Mouse (Mus musculus) hindbrain, embryonic 14.5 days (tissue): Measurements from ENCODE around the gene Rusc2. TPM values are rescaled to one million over a fixed set of nuclear protein-coding genes. Genes with fewer than 3 reads are reported as not detected.
A peak's percentile ranks its signal among the peaks of the same experiment; 100 is the strongest.

ENCODE experiments used
- ATAC-seq: fragments of 200-750 bp; cut with Nextera tagmentation; 2 replicates; pipeline ENCODE4 v1.8.0; 2017; ENCODE audit warnings: moderate number of reproducible peaks, mild to moderate bottlenecking, moderate TSS enrichment, moderate library complexity; ENCODE audit not compliant: low FRiP score
- DNase-seq: peaks from one replicate; pipeline ENCODE4 v3.0.0-alpha.2; 2015; ENCODE audit warnings: low spot score
- H3K27ac ChIP-seq: fragments of 300-500 bp; sonication (generic); 2 replicates; pipeline ENCODE4 v1.5.1; 2014; ENCODE audit warnings: mild to moderate bottlenecking, moderate library complexity
- H3K27me3 ChIP-seq: fragments of 300-500 bp; sonication (generic); 2 replicates; pipeline ENCODE4 v1.6.1; 2014; ENCODE audit warnings: mild to moderate bottlenecking, low read length, mixed read lengths; ENCODE audit not compliant: control insufficient read depth, insufficient read depth
- H3K36me3 ChIP-seq: fragments of 300-500 bp; sonication (generic); replicated peaks from 2 replicates; pipeline ENCODE4 v1.6.1; 2014; ENCODE audit not compliant: control insufficient read depth, insufficient read depth
- H3K4me1 ChIP-seq: fragments of 300-500 bp; sonication (generic); replicated peaks from 2 replicates; pipeline ENCODE4 v1.6.1; 2014; ENCODE audit warnings: antibody characterized with exemption, low read length, mixed read lengths; ENCODE audit not compliant: control insufficient read depth, insufficient read depth
- H3K4me2 ChIP-seq: fragments of 300-500 bp; sonication (generic); replicated peaks from 2 replicates; pipeline ENCODE4 v1.6.1; 2014; ENCODE audit warnings: mild to moderate bottlenecking, moderate library complexity
- H3K4me3 ChIP-seq: fragments of 300-500 bp; sonication (generic); replicated peaks from 2 replicates; pipeline ENCODE4 v1.5.1; 2014; ENCODE audit warnings: mild to moderate bottlenecking, low read length
- H3K9ac ChIP-seq: fragments of 300-500 bp; sonication (generic); 2 replicates; pipeline ENCODE4 v1.6.1; 2014
- H3K9me3 ChIP-seq: fragments of 300-500 bp; sonication (generic); 2 replicates; pipeline ENCODE4 v1.6.1; 2016; ENCODE audit warnings: low read length; ENCODE audit not compliant: control insufficient read depth
- WGBS: fragments of 180-500 bp; shearing (Covaris S2); extraction: QIAGEN DNeasy Blood & Tissue Kit; methylation state at CpG from one replicate; pipeline ENCODE4 v1.1.7; 2014; 5-methylcytosine and 5-hydroxymethylcytosine counted together
- polyA plus RNA-seq: library from polyadenylated mRNA; unstranded; fragments of >200 nt; fragmentation: Nextera tagmentation; extraction: Ambion mirVana; gene quantifications from 2 replicates; pipeline ENCODE4 v1.2.1, GENCODE M21; 2014

Rusc2 gene
- polyA plus RNA-seq, 1 experiment from 2014 or later = 58.3 TPM

DNA sequence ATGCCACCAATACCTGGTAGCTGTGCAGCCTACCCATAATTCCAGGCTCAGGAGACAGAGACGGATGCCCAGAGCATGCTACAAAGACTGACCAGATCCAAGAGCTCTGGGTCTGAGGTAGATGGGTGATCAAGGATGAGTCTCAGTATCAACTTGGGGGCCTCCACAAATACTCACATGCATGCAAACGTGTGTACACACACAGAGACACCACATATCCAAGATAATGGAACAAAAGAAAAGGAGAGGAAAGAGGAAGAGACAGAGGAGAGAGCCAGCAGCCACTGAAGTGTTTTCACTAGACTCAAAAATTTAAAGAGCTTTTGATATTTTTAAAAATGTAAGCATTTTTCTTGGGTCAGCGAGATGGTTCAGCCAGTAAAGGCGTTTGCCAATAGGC lies 36.7 kb downstream of the Rusc2 start:
- H3K4me3 ChIP-seq = no peak overlapping the region
- no peaks in the 10 kb centered on the region for H3K4me1 ChIP-seq
- H3K27ac ChIP-seq = no peak overlapping the region
- DNase-seq (no peak), ATAC-seq (no peak)
- WGBS = 75% methylated on average over 4 of the region's 4 CpGs
- no peak overlapping the region for H3K9ac ChIP-seq
- no peaks in the 10 kb centered on the region for H3K9me3 ChIP-seq
- peaks cover 80% of the 10 kb centered on the region for H3K36me3 ChIP-seq
- H3K4me2 ChIP-seq = no peak overlapping the region
- peaks cover 7% of the 10 kb centered on the region for H3K27me3 ChIP-seq

DNA sequence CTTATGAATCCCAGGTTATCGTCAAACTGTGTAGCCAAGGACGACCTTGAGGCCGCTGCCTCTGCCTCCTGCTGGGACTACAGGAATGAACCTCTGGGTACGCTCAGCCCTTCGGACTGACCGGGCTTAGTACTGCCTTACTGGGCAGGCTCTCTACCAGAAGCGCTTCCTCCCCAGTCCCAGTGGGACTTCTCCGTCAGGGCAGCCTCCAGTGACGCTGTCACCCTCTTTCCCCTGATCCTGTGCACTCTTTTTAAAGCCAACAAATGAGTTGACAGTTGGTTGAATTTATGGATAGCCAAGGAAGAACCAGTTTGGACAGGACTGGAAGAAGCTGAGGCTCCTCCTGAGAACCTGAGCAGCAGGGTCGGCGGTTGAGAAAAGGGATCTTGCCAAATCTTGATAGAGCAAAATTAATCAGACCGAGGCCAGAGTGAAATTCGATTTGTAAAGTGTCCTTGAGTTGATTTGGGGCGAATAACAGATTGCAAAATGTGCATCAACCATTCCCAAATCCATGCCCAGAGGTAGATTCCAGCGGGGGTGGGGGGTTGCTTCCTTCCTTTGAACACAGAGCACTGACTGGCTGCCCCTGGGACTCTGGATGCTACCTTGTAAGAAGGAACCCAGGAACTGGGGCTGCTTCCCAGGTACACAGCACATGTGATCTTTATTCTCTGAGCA lies 37.3 kb downstream of the Rusc2 start:
- Histone ChIP-seq H3K36me3 (peaks cover 86% of the 10 kb centered on the region), H3K4me3 (no peak overlapping the region), H3K4me1 (no peaks in the 10 kb centered on the region), H3K27me3 (peaks cover 14% of the 10 kb centered on the region), H3K27ac (no peak overlapping the region), H3K4me2 (no peak overlapping the region), H3K9me3 (no peaks in the 10 kb centered on the region), H3K9ac (no peak overlapping the region)
- WGBS = 53% methylated on average over 15 of the region's 15 CpGs
- DNase-seq = no peak
- no peak for ATAC-seq

DNA sequence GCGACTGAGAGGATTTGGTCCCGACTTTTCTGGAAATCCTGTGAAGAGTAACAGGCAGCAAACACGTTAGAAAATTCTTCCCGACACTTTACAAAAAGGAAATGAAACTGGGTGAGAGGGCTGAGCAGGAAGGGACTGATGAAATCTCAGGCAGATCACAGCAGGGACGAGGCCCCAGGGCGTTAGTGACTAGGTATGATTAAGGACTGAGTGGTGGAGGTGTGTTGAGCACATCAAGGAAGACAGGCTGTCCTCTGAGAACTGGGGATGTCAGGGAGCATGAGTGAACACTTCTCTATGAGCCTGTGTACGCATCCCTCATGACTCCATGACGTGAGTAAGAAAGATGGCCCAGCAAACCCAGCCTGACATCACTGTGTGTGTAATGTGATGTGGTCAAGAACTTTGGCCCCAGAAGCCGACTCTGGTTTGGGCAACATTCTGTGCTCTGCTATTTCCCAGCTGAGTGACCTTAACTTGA lies 38.1 kb downstream of the Rusc2 start:
- Histone ChIP-seq H3K9ac (no peak overlapping the region), H3K4me3 (no peak overlapping the region), H3K4me2 (no peak overlapping the region), H3K36me3 (peaks cover 89% of the 10 kb centered on the region), H3K27me3 (peaks cover 21% of the 10 kb centered on the region), H3K9me3 (no peaks in the 10 kb centered on the region), H3K4me1 (no peaks in the 10 kb centered on the region), H3K27ac (no peak overlapping the region)
- DNase-seq = no peak
- ATAC-seq = no peak
- 77% methylated on average over 9 of the region's 9 CpGs for WGBS

DNA sequence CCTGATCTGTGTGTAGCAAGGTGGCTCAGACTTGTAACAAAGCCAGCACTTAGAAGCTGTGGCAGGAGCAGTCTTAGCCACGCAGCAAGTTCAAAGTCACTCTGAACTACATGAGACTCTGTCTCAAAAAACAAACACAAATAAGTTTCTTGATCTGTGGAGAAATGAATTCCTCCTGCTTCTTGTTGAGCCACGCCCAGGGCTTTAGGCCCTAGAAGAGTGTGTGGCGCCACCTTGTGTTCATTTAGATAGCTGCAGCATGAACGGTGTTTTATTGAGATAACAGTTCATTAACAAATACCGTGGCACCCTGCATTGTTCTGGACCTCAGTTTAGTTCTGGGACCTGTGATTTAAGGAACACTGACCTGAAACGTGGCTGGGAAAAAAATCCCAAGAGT lies 38.5 kb downstream of the Rusc2 start:
- Histone ChIP-seq H3K4me1 (no peaks in the 10 kb centered on the region), H3K27ac (no peak overlapping the region), H3K9ac (no peak overlapping the region), H3K9me3 (no peaks in the 10 kb centered on the region), H3K27me3 (peaks cover 26% of the 10 kb centered on the region), H3K36me3 (peaks cover 89% of the 10 kb centered on the region), H3K4me3 (no peak overlapping the region), H3K4me2 (no peak overlapping the region)
- ATAC-seq (no peak), DNase-seq (peak; percentile 86)
- 7% methylated on average over 6 of the region's 6 CpGs for WGBS

DNA sequence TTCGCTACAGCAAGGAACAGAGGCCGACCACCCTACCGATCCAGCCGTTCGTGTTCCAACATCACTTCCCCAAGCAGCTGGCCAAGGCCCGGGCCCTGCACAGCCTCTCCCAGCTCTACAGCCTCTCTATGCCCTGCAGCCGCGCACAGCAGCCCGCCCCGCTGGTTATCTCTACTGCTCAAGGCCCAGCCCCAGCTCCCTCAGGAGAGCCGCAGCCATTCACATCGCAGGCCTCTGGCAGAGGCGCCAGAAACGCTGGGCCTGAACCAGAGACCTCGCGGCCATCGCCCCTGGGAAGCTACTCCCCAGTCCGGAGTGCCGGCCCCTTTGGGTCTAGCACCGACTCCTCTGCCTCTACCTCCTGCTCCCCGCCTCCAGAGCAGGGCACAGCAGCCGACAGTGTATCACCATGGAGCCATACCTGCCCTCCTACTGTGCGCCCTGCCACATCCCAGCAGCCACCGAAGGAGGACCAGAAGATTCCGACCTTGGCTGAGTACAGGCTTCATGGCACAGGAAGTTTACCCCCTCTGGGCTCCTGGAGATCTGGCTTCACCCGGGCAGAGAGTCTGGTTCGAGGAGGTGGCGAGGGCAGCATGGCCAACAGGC lies 40.0 kb downstream of the Rusc2 start:
- H3K27me3 ChIP-seq = peaks cover 29% of the 10 kb centered on the region
- DNase-seq (no peak), ATAC-seq (no peak)
- no peak overlapping the region for H3K9ac ChIP-seq
- no peaks in the 10 kb centered on the region for H3K9me3 ChIP-seq
- H3K36me3 ChIP-seq = peaks cover 89% of the 10 kb centered on the region
- no peak overlapping the region for H3K4me3 ChIP-seq
- H3K27ac ChIP-seq = no peak overlapping the region
- H3K4me1 ChIP-seq = no peaks in the 10 kb centered on the region
- 73% methylated on average over 28 of the region's 28 CpGs for WGBS
- no peak overlapping the region for H3K4me2 ChIP-seq

DNA sequence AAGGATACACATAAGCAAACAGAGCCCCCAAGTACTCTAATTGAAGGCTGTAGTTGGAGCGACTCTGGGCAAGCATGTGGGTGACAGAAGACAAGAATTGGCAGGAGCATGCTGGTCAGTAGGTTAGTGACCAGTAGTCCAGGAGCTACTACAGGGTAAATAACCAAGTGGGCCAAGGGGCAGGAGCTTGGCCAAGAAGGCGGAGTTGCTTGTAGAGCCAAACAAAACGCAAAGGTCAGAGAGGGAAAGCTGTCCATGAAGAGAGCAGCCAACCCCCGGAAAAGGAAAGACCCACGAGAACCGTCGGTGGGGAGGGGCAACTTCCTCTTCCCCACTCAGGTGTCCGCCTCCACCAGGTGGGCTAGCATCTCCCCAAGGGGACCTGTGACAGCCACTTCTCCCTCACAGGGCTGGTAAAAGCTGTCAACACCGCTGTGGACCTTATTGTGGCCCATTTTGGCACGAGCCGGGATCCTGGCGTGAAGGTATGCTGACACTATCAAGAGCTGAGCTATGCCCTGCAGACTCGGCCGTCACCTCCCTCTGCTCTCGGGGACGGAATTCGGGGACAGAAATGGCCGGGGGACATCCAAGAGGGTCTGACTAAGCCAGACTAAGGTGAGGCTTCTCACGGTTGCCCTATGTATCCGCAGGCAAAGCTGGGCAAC lies 41.6 kb downstream of the Rusc2 start:
- Histone ChIP-seq H3K4me2 (no peak overlapping the region), H3K9me3 (no peaks in the 10 kb centered on the region), H3K27ac (no peak overlapping the region), H3K27me3 (peaks cover 29% of the 10 kb centered on the region), H3K4me3 (no peak overlapping the region), H3K36me3 (peaks cover 83% of the 10 kb centered on the region), H3K4me1 (peaks cover 8% of the 10 kb centered on the region), H3K9ac (no peak overlapping the region)
- ATAC-seq = no peak
- DNase-seq = no peak
- WGBS = 91% methylated on average over 20 of the region's 20 CpGs

DNA sequence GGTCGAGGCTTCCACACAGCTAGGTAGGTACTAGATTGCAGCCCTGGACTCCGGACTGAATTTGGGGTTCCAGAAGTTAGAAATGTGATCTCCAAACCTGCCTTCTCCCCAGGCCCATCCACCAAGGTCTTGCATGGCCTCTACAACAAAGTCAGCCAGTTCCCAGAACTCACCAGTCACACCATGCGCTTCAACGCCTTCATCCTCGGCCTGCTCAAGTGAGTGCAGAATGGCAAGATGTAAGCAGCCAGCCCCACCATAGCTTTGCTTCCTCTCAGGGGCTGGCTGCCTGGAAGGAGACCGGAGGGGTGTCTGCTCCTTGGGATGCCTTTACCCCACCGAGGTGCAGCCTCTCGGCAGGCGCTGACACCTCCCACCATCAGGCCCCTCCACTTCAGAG lies 42.3 kb downstream of the Rusc2 start:
- H3K27me3 ChIP-seq = peaks cover 29% of the 10 kb centered on the region
- no peak overlapping the region for H3K4me3 ChIP-seq
- 81% methylated on average over 9 of the region's 9 CpGs for WGBS
- DNase-seq (no peak), ATAC-seq (no peak)
- peaks cover 15% of the 10 kb centered on the region for H3K4me1 ChIP-seq
- peaks cover 77% of the 10 kb centered on the region for H3K36me3 ChIP-seq
- H3K4me2 ChIP-seq = no peak overlapping the region
- no peak overlapping the region for H3K27ac ChIP-seq
- H3K9ac ChIP-seq = no peak overlapping the region
- H3K9me3 ChIP-seq = no peaks in the 10 kb centered on the region

DNA sequence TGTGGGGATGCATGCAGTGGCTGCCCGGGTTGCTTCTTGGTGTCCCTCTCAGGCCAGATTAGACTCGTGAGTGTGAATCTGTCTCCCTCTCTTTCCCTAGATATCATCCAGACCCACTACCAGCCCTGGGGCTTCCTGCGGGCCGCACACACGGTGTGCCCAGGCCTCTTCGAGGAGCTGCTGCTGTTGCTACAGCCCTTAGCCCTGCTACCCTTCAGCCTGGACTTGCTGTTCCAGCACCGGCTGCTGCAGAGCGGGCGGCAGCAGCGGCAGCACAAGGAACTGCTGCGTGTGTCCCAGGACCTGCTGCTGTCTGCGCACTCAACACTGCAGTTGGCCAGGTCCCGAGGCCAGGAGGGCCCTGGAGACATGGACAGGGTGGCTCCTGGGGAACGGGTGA lies 43.4 kb downstream of the Rusc2 start:
- no peaks in the 10 kb centered on the region for H3K9me3 ChIP-seq
- H3K27ac ChIP-seq = no peak overlapping the region
- peaks cover 66% of the 10 kb centered on the region for H3K36me3 ChIP-seq
- H3K4me1 ChIP-seq = peaks cover 15% of the 10 kb centered on the region
- DNase-seq (no peak), ATAC-seq (no peak)
- no peak overlapping the region for H3K9ac ChIP-seq
- 27% methylated on average over 14 of the region's 14 CpGs for WGBS
- H3K27me3 ChIP-seq = peaks cover 29% of the 10 kb centered on the region
- no peak overlapping the region for H3K4me3 ChIP-seq
- no peak overlapping the region for H3K4me2 ChIP-seq

DNA sequence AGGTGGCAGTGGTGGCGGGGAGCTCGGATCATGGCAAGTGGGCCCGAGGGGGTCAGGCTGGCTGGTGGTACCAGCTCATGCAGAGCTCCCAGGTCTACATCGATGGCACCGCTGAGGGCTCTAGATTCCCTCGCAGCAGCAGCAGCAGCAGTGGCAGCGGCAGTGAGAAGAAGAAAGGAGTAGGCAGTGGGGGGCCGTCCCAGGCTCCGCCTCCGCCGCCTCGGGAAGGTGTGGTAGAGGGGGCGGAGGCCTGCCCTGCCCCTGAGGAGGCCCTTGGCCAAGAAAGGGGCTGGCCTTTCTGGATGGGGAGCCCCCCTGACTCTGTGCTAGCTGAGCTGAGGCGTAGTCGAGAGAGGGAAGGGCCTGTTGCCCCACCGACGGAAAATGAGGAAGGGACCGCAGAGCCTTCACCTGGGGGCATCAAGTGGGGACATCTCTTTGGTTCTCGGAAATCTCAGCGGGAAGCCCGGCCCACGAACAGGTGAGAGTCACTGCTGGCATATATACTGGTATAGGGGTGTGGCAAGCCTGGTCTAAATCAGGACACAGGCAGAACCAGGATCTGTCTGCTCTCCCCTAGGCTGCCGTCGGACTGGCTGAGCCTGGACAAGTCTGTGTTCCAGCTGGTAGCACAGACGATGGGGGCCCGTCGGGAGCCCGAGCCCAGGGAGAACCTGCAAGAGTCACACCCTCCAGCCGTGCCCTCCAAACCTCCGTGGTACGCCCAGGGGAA lies 44.0 kb downstream of the Rusc2 start:
- Histone ChIP-seq H3K27ac (no peak overlapping the region), H3K9ac (no peak overlapping the region), H3K9me3 (no peaks in the 10 kb centered on the region), H3K4me3 (no peak overlapping the region), H3K36me3 (peaks cover 66% of the 10 kb centered on the region), H3K4me1 (peaks cover 15% of the 10 kb centered on the region), H3K4me2 (no peak overlapping the region), H3K27me3 (peaks cover 29% of the 10 kb centered on the region)
- ATAC-seq = no peak
- 18% methylated on average over 31 of the region's 31 CpGs for WGBS
- DNase-seq = no peak
